Mouse (Mus musculus) embryo, embryonic 10.5 days (tissue): Measurements from ENCODE around the gene L3mbtl1.
A peak's percentile ranks its signal among the peaks of the same experiment; 100 is the strongest.

Source experiments
- DNase-seq: peaks from one replicate; pipeline ENCODE4 v3.0.0-alpha.2; 2015; ENCODE audit warnings: low spot score

Gene L3mbtl1

DNA sequence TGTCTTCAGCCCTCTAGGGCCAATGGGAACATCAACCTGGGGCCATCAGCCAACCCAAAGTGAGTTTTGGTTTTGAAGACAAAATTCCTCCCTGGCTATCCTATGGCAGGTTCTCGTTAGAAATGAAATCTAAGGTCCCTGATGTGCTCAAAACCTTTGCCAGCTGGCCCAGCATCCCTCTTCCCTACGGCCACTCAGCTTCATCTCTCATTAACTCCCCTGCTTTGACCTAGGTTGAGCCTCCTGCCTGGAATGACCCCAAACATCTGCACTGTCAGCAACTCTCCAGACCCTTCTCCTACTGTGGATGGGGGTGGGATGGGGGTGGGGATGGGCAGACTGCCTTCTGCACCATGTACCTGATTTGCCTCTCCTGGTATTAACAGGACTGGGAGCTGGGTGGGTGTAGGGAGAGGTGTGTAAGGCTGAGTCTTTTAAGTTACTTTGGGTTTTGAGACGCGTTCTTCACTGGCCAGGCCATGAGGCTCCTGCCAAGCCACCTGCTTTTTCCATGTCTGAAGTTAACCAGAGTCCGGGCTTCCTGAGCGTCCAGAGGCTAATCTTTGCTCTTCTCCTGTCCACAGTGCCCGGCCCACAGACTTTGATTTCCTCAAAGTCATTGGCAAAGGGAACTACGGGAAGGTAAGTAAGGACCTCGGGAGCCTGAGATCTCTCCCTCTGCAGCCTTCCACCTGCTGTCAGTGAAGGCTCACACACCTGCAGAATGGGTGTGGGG is 50.8 kb downstream of the L3mbtl1 start:
- DNase-seq, result no peak

DNA sequence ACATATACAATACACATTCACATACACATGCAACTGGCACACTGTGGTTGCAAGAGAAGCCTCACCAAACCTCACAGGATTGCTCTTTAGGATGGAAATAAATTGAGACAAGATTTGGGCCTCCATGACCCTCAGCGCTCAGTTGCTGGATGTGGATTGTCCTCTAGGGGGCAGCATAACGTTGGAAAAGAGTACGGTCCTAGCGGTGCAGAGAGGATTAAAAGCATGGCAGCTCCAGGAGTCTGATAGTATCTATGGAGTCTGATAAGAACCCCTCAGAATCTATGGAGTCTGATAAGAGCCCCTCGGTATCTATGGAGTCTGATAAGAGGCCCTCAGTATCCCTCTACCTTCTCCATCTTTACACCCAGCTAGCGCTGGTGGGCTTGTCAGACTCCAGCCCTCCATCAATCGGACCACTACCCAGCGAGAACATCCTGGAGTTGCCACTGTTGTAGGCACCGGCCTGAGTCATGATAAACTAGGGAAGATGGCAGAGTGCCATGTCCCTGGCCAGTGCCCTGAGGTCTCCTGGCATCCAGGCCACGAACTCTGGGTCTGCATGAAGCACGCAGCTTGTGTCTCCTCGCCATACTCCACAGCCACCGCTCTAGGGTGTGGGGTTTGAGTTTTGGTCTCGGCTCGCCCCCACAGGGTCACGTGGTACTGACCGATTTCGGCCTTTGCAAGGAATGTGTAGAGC is 55.4 kb downstream of the L3mbtl1 start:
- peak; percentile 93 for DNase-seq

DNA sequence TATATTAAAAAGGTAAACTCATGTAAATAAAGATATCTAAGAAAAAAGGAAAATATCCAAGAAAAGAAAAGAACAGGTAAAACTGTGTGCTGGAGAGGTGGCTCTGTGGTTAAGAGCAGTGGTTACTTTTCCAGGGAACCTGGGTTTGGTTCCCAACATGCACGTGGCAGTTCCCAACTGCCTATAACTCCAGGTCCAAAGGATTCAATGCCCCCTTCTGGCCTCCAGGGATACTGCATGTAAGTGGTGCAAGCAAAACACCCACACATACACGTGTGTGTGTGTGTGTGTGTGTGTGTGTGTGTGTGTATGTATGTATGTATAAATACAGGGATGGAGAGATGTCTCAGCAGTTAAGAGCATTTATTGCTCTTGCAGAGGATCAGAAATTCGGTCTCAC is 56.5 kb downstream of the L3mbtl1 start:
- DNase-seq, result peak; percentile 71

DNA sequence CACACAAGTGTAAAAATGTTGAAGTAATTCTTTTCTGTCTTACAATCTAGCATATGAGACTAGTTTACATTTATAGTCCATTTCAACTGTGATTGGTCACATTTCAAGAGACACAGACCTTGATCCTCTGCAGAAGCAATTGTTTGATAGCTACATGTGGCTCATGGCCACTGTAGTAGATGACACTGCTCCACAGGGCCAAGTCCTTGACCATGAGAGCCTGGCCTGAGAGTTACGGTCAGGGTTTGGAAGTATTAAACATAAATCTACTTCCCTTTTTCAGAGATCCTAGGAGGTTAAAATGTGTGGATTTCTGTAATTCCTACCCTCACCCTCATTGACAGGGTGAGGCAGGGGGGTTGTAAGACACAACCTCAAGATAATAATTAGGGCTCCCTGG is 57.8 kb downstream of the L3mbtl1 start:
- no peak for DNase-seq

DNA sequence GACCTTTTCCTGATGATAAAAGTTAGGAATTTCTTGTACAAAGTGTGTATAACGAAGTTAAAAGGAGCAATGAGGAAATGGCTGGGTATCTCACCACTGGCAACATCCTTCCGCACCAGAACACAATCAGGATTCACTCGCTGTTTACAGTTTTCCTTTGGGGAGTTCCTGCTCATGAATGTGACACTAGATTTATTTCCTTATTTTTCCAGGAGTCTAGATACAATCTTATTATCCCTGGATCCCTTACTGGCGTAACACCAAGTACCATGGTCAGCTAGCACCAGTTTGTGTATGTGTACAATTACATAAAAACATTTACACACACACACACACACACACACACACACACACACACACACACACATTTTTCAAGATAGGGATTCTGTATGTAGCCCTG is 64.0 kb downstream of the L3mbtl1 start:
- no peak for DNase-seq

DNA sequence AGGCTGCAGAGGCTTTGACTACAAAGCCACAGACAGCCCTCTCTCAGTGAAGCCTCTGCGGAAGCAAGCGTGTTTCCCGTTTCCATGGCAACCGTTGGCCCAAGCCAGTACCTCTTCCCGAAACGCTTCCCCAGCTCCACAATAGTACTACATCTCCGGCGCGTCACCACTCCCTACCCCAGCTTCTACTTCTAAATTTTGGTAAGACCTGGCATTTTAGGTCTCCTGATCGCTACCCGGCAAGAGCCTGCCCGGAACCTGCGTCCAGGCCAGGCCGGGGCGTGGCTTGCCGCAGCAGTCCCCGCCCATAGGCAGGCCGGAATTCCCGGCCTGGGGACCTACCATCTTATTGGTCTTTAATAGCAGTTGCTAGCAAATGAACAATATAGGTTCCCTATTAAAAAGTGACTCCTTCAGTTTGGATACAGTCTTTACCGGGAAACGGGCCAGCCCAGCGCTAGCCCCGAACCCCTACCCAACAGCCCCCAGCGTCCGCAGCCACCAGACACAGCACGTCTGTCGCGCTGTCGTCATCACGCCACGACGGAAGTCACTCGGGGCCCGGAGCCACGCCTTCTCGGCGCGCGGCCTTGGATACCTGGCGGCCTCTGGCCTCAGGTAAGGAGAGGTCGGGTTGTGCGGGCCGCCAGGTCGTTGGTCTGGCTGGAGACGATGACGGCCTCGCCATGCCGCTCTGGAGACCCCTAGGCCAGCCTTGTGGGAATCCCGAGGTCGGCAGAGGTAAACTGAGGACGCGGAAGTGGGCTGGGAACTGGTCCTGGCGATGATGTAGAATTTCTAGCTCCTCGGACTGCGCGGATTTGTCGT is 73.9 kb downstream of the L3mbtl1 start, which contains the start of gene Ift52:
TSS of gene Ift52 (plus strand) at position 439 of the 828 bp plus-strand sequence.
- DNase-seq, result peak; percentile 92
